Comparison of ENCODE assay signal across 35 mouse cellular contexts in genomic region chr12:32183584-32183983, GRCm38 (mm10).
"Had no signal": no experiment of that assay in that cellular context is flagged by ENCODE, and none has a peak within 500 bp of the region (broad histone marks: within the 10 kb centered on the region; RNA-seq: fewer than 3 reads in every experiment).

No protein-coding gene starts in this region.

- H3K4me1 ChIP-seq: heart, embryonic 10.5 days; heart, embryonic 12.5 days; heart, embryonic 13.5 days; heart, embryonic 15.5 days; hindbrain, embryonic 15.5 days; intestine, embryonic 15.5 days; kidney, embryonic 15.5 days had no signal

- DNase-seq: heart, postnatal 10 days; heart, postnatal 14 days; heart, postnatal 36 days; heart, postnatal 4 days; kidney, adult 11 months; kidney, adult 18-20 months; kidney, adult 2 months; kidney, adult 8-10 months; kidney, adult 9 months; kidney, postnatal 10 days; kidney, postnatal 14 days; kidney, postnatal 25 days; kidney, postnatal 36 days; kidney, postnatal 4 days; layer of hippocampus, adult 9-11 months; layer of hippocampus, postnatal 36 days had no signal

- H3K27me3 ChIP-seq: heart, embryonic 12.5 days; heart, embryonic 13.5 days; heart, embryonic 15.5 days; hindbrain, embryonic 12.5 days; hindbrain, embryonic 13.5 days; hindbrain, embryonic 15.5 days; intestine, embryonic 15.5 days; kidney, embryonic 15.5 days had no signal

- H3K36me3 ChIP-seq: heart, embryonic 10.5 days; heart, embryonic 12.5 days; heart, embryonic 13.5 days; heart, embryonic 15.5 days; hindbrain, embryonic 10.5 days; hindbrain, embryonic 12.5 days; hindbrain, embryonic 13.5 days; hindbrain, embryonic 15.5 days; intestine, embryonic 15.5 days; kidney, embryonic 15.5 days had no signal

- ATAC-seq: hindbrain, embryonic 16.5 days; hindbrain, postnatal 0 days; inflammation-experienced regulatory T-cells, adult 6 months; intestine, embryonic 15.5 days; intestine, embryonic 16.5 days; intestine, postnatal 0 days had no signal

- H3K4me2 ChIP-seq: heart, embryonic 11.5 days; heart, embryonic 12.5 days; heart, embryonic 13.5 days; heart, embryonic 15.5 days; hindbrain, embryonic 12.5 days; hindbrain, embryonic 13.5 days; hindbrain, embryonic 14.5 days; hindbrain, embryonic 15.5 days; intestine, embryonic 15.5 days; kidney, embryonic 15.5 days had no signal

- H3K9ac ChIP-seq: heart, embryonic 12.5 days; heart, embryonic 13.5 days; heart, embryonic 15.5 days; hindbrain, embryonic 12.5 days; hindbrain, embryonic 13.5 days; hindbrain, embryonic 14.5 days; hindbrain, embryonic 15.5 days; intestine, embryonic 15.5 days; kidney, embryonic 15.5 days had no signal

- H3K27ac ChIP-seq: heart, embryonic 10.5 days; heart, embryonic 13.5 days; heart, embryonic 15.5 days; hindbrain, embryonic 10.5 days; hindbrain, embryonic 12.5 days; hindbrain, embryonic 13.5 days; hindbrain, embryonic 14.5 days; hindbrain, embryonic 15.5 days; hindbrain, postnatal 0 days; intestine, embryonic 15.5 days; kidney, embryonic 15.5 days; kidney, postnatal 0 days; layer of hippocampus, adult 2 months had no signal

- H3K9me3 ChIP-seq: heart, embryonic 10.5 days; heart, embryonic 12.5 days; heart, embryonic 13.5 days; heart, embryonic 15.5 days; hindbrain, embryonic 10.5 days; hindbrain, embryonic 12.5 days; hindbrain, embryonic 13.5 days; hindbrain, embryonic 15.5 days; intestine, embryonic 15.5 days; kidney, embryonic 15.5 days had no signal

- H3K4me3 ChIP-seq: heart, embryonic 10.5 days; heart, embryonic 12.5 days; heart, embryonic 13.5 days; heart, embryonic 15.5 days; hindbrain, embryonic 10.5 days; hindbrain, embryonic 12.5 days; hindbrain, embryonic 13.5 days; hindbrain, embryonic 15.5 days; intestine, embryonic 15.5 days; kidney, embryonic 15.5 days; layer of hippocampus, adult 2 months had no signal
